In genomic region chr2:116980692-116981091, GRCm38 (mm10) we compare ENCODE assay signal across 10 mouse cellular contexts.
A peak's percentile ranks its signal among the peaks of the same experiment; 100 is the strongest.
DNase-seq lines count a peak whose midpoint lies in the region; ATAC-seq and TF ChIP-seq lines count a peak whose summit lies in the region.
"Had no signal": no experiment of that assay in that cellular context is flagged by ENCODE, and none has a peak within 500 bp of the region (broad histone marks: within the 10 kb centered on the region; RNA-seq: fewer than 3 reads in every experiment).

No protein-coding gene starts in this region.

- no peaks in the 10 kb centered on the region for H3K27me3 ChIP-seq in midbrain, embryonic 11.5 days (ENCODE audit: control insufficient read depth, insufficient read depth, low read length)
- H3K27me3 ChIP-seq in midbrain, embryonic 14.5 days (ENCODE audit: control insufficient read depth, insufficient read depth, low read length), result no peaks in the 10 kb centered on the region
- 0 out of 2 replicates have a peak, but pooled peaks cover 4% of the 10 kb centered on the region for H3K27me3 ChIP-seq in small intestine, adult 2 months (ENCODE audit: control insufficient read depth, insufficient read depth, low read length)

- WGBS in midbrain, embryonic 11.5 days, result 28% methylated on average over 5 of the region's 5 CpGs
- 46% methylated on average over 5 of the region's 5 CpGs for WGBS in midbrain, embryonic 14.5 days
- WGBS in small intestine, adult 2 months, result 54% methylated on average over 5 of the region's 5 CpGs

- no peaks in the 10 kb centered on the region for H3K36me3 ChIP-seq in midbrain, embryonic 11.5 days (ENCODE audit: control insufficient read depth, insufficient read depth, low read length)
- no peaks in the 10 kb centered on the region for H3K36me3 ChIP-seq in midbrain, embryonic 14.5 days (ENCODE audit: control insufficient read depth, insufficient read depth, low read length)
- no peaks in the 10 kb centered on the region for H3K36me3 ChIP-seq in small intestine, adult 2 months (ENCODE audit: control insufficient read depth, insufficient read depth, low read length)
- H3K36me3 ChIP-seq: liver, embryonic 13.5 days had no signal

- H3K27ac ChIP-seq in gastrocnemius, adult 2 months, result peak overlapping the region; percentile 71
- H3K27ac ChIP-seq in midbrain, embryonic 11.5 days (ENCODE audit: low read depth, low read length), result peak overlapping the region; percentile 77
- no peak overlapping the region; the same call in 1 of the 2 replicates for H3K27ac ChIP-seq in midbrain, embryonic 14.5 days (replicated peaks; ENCODE audit: low read depth, low read length)
- H3K27ac ChIP-seq in small intestine, adult 2 months (ENCODE audit: insufficient read depth, low read depth, low read length), result peak overlapping the region; percentile 16; the same call in 1 of the 2 replicates
- H3K27ac ChIP-seq: liver, embryonic 13.5 days had no signal

- no peak overlapping the region for H3K4me2 ChIP-seq in midbrain, embryonic 11.5 days
- H3K4me2 ChIP-seq in midbrain, embryonic 14.5 days (ENCODE audit: low read length), result no peak overlapping the region
- H3K4me2 ChIP-seq: liver, embryonic 13.5 days had no signal

- H3K9me3 ChIP-seq in midbrain, embryonic 11.5 days (ENCODE audit: control insufficient read depth, low read length), result no peaks in the 10 kb centered on the region; the same call in 1 of the 2 replicates
- 0 out of 2 replicates have a peak, but pooled peaks cover 4% of the 10 kb centered on the region for H3K9me3 ChIP-seq in midbrain, embryonic 14.5 days (ENCODE audit: control insufficient read depth, low read length)
- H3K9me3 ChIP-seq: liver, embryonic 13.5 days had no signal

- no peak for TF ChIP-seq POLR2A in small intestine, adult 2 months (IDR thresholded peaks at IDR 0.05; ENCODE audit: low read depth, low read length)

- TF ChIP-seq CTCF in gastrocnemius, adult 2 months (IDR thresholded peaks at IDR 0.05), result no peak
- no peak for TF ChIP-seq CTCF in small intestine, adult 2 months (IDR thresholded peaks at IDR 0.05; ENCODE audit: extremely low read depth, insufficient read length, insufficient replicate concordance, low read depth, low read length)

- no peak for DNase-seq in gastrocnemius, adult 2 months
- no peak for DNase-seq in gastrocnemius, postnatal 25 days
- DNase-seq in midbrain, embryonic 11.5 days (ENCODE audit: low spot score, missing footprints), result peak; percentile 92
- DNase-seq in midbrain, embryonic 14.5 days, result no peak
- peak; percentile 16 to 33 for DNase-seq in heart, adult 9 months (ENCODE audit: low spot score in 2 of 2)
- DNase-seq in right cerebral cortex, postnatal 25 days, result no peak
- DNase-seq: gastrocnemius, postnatal 10 days; liver, embryonic 13.5 days had no signal

- intact Hi-C loops in gastrocnemius, adult 2 months (cut with DNase I), result no loop called here

- H3K4me3 ChIP-seq in gastrocnemius, adult 2 months, result no peak overlapping the region
- H3K4me3 ChIP-seq in midbrain, embryonic 11.5 days (ENCODE audit: low read depth, low read length), result no peak overlapping the region
- H3K4me3 ChIP-seq in midbrain, embryonic 14.5 days (replicated peaks; ENCODE audit: low read depth, low read length), result no peak overlapping the region
- H3K4me3 ChIP-seq in small intestine, adult 2 months (ENCODE audit: low read depth, low read length), result no peak overlapping the region
- H3K4me3 ChIP-seq: liver, embryonic 13.5 days had no signal

- H3K4me1 ChIP-seq in midbrain, embryonic 11.5 days (ENCODE audit: control insufficient read depth, insufficient read depth, low read length), result peaks cover 40% of the 10 kb centered on the region
- peaks cover 13% of the 10 kb centered on the region; the same call in 1 of the 2 replicates for H3K4me1 ChIP-seq in midbrain, embryonic 14.5 days (ENCODE audit: control insufficient read depth, insufficient read depth, low read length)
- peaks cover 8% of the 10 kb centered on the region for H3K4me1 ChIP-seq in small intestine, adult 2 months (ENCODE audit: control insufficient read depth, insufficient read depth, insufficient read length, low read length)

- no peak for ATAC-seq in midbrain, embryonic 11.5 days (ENCODE audit: low FRiP score)
- no peak for ATAC-seq in midbrain, embryonic 14.5 days (ENCODE audit: low FRiP score, low TSS enrichment)
- no peak for ATAC-seq in activated CD4-positive, CD25-positive, alpha-beta regulatory T cell, adult 4 months

- H3K9ac ChIP-seq in midbrain, embryonic 11.5 days (ENCODE audit: low read length), result no peak overlapping the region
- no peak overlapping the region for H3K9ac ChIP-seq in midbrain, embryonic 14.5 days (replicated peaks; ENCODE audit: low read length)
- H3K9ac ChIP-seq: liver, embryonic 13.5 days had no signal

Comparison
In these comparisons a context has a peak if more than half of its experiments do, and no peak if none do; other contexts are left out.
1. DNase-seq: peak in midbrain, embryonic 11.5 days (single experiment) and heart, adult 9 months (2 of 2); none in gastrocnemius, adult 2 months (single experiment), gastrocnemius, postnatal 25 days (single experiment), midbrain, embryonic 14.5 days (single experiment) and right cerebral cortex, postnatal 25 days (single experiment).